Mouse (Mus musculus): ENCODE results near the gene Plk5.

GRCm38 (mm10) chr10:80392687-80393086 lies 36.4 kb downstream of the Plk5 start:
- no peak for TF ChIP-seq CTCF (IDR thresholded peaks at IDR 0.05; ENCODE audit: low read depth)
- no peak for TF ChIP-seq EP300 (IDR thresholded peaks at IDR 0.05; ENCODE audit: low read depth)
